Mouse (Mus musculus) embryonic facial prominence, embryonic 14.5 days (tissue): ENCODE data around the gene Tex36. TPM values are rescaled to one million over a fixed set of nuclear protein-coding genes. Genes with fewer than 3 reads are reported as not detected.

Experiments
- ATAC-seq: fragments of 200-750 bp; cut with Nextera tagmentation; 2 replicates; pipeline ENCODE4 v1.8.0; 2017; ENCODE audit warnings: low read depth, moderate number of reproducible peaks, moderate TSS enrichment
- DNase-seq: peaks from one replicate; pipeline ENCODE4 v3.0.0-alpha.2; 2015; ENCODE audit warnings: low spot score
- H3K27ac ChIP-seq: fragments of 300-500 bp; sonication (generic); replicated peaks from 2 replicates; pipeline ENCODE4 v1.5.1; 2014; ENCODE audit warnings: low read depth, mild to moderate bottlenecking, low read length, moderate library complexity
- H3K27me3 ChIP-seq: fragments of 300-500 bp; sonication (generic); replicated peaks from 2 replicates; pipeline ENCODE4 v1.6.1; 2014; ENCODE audit warnings: low read length; ENCODE audit not compliant: control insufficient read depth, insufficient read depth
- H3K36me3 ChIP-seq: fragments of 300-500 bp; sonication (generic); 2 replicates; pipeline ENCODE4 v1.6.1; 2014; ENCODE audit warnings: low read length, mixed read lengths; ENCODE audit not compliant: control insufficient read depth, insufficient read depth
- H3K4me1 ChIP-seq: fragments of 300-500 bp; sonication (generic); 2 replicates; pipeline ENCODE4 v1.6.1; 2014; ENCODE audit warnings: antibody characterized with exemption, low read length; ENCODE audit not compliant: control insufficient read depth, insufficient read depth
- H3K4me2 ChIP-seq: fragments of 300-500 bp; sonication (generic); 2 replicates; pipeline ENCODE4 v1.6.1; 2014; ENCODE audit warnings: low read depth, mild to moderate bottlenecking, low read length, moderate library complexity, mixed read lengths
- H3K4me3 ChIP-seq: fragments of 300-500 bp; sonication (generic); 2 replicates; pipeline ENCODE4 v1.5.1; 2014; ENCODE audit warnings: low read depth, mild to moderate bottlenecking, low read length
- H3K9ac ChIP-seq: fragments of 300-500 bp; sonication (generic); 2 replicates; pipeline ENCODE4 v1.6.1; 2014; ENCODE audit warnings: low read depth, mild to moderate bottlenecking, low read length, moderate library complexity, mixed read lengths
- H3K9me3 ChIP-seq: fragments of 300-500 bp; sonication (generic); 2 replicates; pipeline ENCODE4 v1.6.1; 2016; ENCODE audit warnings: low read length; ENCODE audit not compliant: control insufficient read depth
- WGBS: fragments of 180-500 bp; shearing (Covaris S2); extraction: QIAGEN DNeasy Blood & Tissue Kit; methylation state at CpG from one replicate; pipeline ENCODE4 v1.1.7; 2014; 5-methylcytosine and 5-hydroxymethylcytosine counted together
- polyA plus RNA-seq: library from polyadenylated mRNA; unstranded; fragments of >200 nt; fragmentation: Nextera tagmentation; extraction: Ambion mirVana; gene quantifications from 2 replicates; pipeline ENCODE4 v1.2.1, GENCODE M21; 2014

Gene Tex36
- polyA plus RNA-seq, 1 experiment from 2014 or later = not detected

DNA sequence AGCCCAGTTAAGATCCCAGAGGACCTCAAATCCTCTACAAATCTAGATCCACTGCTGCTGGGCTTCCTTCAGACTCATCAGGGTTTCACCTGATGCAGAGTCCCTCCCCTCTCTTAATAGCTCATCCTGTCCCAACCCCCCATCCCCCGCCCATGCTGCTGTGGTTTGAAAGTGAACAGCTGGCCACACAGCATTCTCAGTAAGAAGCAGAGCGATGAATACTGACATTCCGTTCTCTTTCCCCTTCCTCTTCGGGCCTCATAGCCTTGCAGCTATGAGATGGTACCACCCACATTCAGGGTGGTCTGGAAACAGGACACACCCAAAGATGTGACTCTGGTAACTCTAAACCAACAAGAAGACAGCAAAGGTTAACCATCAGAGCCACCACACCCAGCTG lies 25.1 kb downstream of the Tex36 start:
- peak; percentile 41; the same call in 1 of the 2 replicates for ATAC-seq
- peaks cover 5% of the 10 kb centered on the region; the same call in 1 of the 2 replicates for H3K4me1 ChIP-seq
- peak; percentile 7 for DNase-seq

GRCm38 (mm10) chr7:133576281-133576680 lies 25.7 kb downstream of the Tex36 start:
- no peak overlapping the region for H3K4me2 ChIP-seq
- no peaks in the 10 kb centered on the region for H3K36me3 ChIP-seq
- H3K9me3 ChIP-seq = no peaks in the 10 kb centered on the region
- H3K4me3 ChIP-seq = no peak overlapping the region
- no peak for ATAC-seq
- no peak for DNase-seq
- peaks cover 6% of the 10 kb centered on the region; the same call in 1 of the 2 replicates for H3K4me1 ChIP-seq
- H3K27ac ChIP-seq = no peak overlapping the region
- 55% methylated on average over 6 of the region's 6 CpGs for WGBS
- no peak overlapping the region for H3K9ac ChIP-seq
- H3K27me3 ChIP-seq = no peaks in the 10 kb centered on the region

More for the DNA sequence above, 25.1 kb downstream of the Tex36 start:
- no peaks in the 10 kb centered on the region for H3K9me3 ChIP-seq
- H3K9ac ChIP-seq = no peak overlapping the region
- no peak overlapping the region for H3K4me3 ChIP-seq
- no peaks in the 10 kb centered on the region for H3K36me3 ChIP-seq
- no peaks in the 10 kb centered on the region for H3K27me3 ChIP-seq
- H3K27ac ChIP-seq = no peak overlapping the region
- H3K4me2 ChIP-seq = no peak overlapping the region
- 18% methylated on average over 4 of the region's 4 CpGs for WGBS

- no peak overlapping the region for H3K4me2 ChIP-seq
- WGBS = 22% methylated on average over 3 of the region's 3 CpGs
- no peak overlapping the region for H3K27ac ChIP-seq
- ATAC-seq (no peak), DNase-seq (peak; percentile 68)
- H3K27me3 ChIP-seq = no peaks in the 10 kb centered on the region
- H3K9ac ChIP-seq = no peak overlapping the region
- H3K36me3 ChIP-seq = no peaks in the 10 kb centered on the region
- no peaks in the 10 kb centered on the region for H3K9me3 ChIP-seq
- no peak overlapping the region for H3K4me3 ChIP-seq
- peaks cover 7% of the 10 kb centered on the region; the same call in 1 of the 2 replicates for H3K4me1 ChIP-seq
Observed at GRCm38 (mm10) chr7:133571927-133572326, 30.0 kb downstream of the Tex36 start.

DNA sequence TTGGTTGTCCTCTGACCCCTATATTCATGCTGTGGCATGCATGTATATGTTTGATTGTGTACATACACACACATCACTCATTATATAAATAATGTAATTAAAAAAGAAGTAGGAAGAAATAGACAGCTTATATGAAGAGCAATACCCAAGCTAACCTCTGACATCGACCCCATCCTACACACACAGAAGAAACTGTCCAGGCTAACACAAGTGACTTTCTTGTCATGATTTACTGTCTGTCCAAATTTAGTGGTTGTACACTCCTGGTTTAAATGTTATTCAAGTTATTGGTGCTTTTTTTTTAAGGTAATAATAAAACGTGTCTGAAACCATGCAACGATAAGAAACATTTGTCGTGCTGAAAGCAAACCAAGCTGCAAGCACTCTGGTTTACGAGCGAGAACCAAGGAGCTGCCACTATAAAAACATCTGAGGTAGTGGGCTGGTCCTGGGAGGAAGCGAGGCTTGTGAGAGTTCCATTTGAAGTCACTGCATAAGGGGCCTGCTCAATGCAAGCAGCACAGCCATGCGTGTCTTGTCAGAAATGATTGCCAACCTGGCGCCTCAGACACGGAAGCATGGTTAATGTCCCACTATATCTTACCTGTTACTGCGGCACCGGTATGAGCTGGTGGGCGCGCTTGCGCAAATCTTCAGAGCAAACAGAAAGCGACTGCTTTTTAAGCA lies 32.6 kb downstream of the Tex36 start:
- no peak overlapping the region for H3K4me2 ChIP-seq
- H3K9ac ChIP-seq = no peak overlapping the region
- H3K4me1 ChIP-seq = peaks cover 4% of the 10 kb centered on the region; the same call in 1 of the 2 replicates
- H3K9me3 ChIP-seq = no peaks in the 10 kb centered on the region
- 84% methylated on average over 16 of the region's 16 CpGs for WGBS
- ATAC-seq (no peak), DNase-seq (no peak)
- H3K27me3 ChIP-seq = no peaks in the 10 kb centered on the region
- no peak overlapping the region for H3K4me3 ChIP-seq
- H3K27ac ChIP-seq = no peak overlapping the region
- no peaks in the 10 kb centered on the region for H3K36me3 ChIP-seq

DNA sequence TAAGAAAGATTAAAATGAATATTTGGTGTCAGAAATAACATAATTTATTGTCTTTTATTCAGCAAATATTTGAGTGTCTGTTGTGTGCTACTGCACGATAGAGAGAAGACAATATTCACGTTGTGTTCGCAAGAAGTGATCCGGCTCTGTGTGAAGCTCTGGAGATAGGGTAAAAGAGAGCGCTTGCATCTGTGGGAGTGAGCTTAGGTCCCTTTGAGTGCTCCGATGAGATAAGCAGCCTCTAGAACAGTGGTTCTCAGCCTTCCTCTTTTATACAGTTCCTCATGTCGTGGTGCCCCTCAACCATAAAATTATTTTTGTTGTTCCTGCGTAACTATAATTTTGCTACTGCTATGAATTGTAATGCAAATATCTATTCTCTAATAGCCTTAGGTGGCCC lies 37.4 kb downstream of the Tex36 start:
- H3K9ac ChIP-seq = no peak overlapping the region
- H3K27me3 ChIP-seq = no peaks in the 10 kb centered on the region
- 92% methylated on average over 8 of the region's 8 CpGs for WGBS
- ATAC-seq (no peak), DNase-seq (no peak)
- no peaks in the 10 kb centered on the region for H3K36me3 ChIP-seq
- H3K4me3 ChIP-seq = no peak overlapping the region
- no peak overlapping the region for H3K4me2 ChIP-seq
- H3K9me3 ChIP-seq = no peaks in the 10 kb centered on the region
- H3K27ac ChIP-seq = no peak overlapping the region
- no peaks in the 10 kb centered on the region for H3K4me1 ChIP-seq

GRCm38 (mm10) chr7:133563175-133563824 lies 38.7 kb downstream of the Tex36 start:
- Histone ChIP-seq H3K4me1 (no peaks in the 10 kb centered on the region), H3K36me3 (no peaks in the 10 kb centered on the region), H3K4me3 (no peak overlapping the region), H3K27me3 (no peaks in the 10 kb centered on the region), H3K4me2 (no peak overlapping the region), H3K9me3 (no peaks in the 10 kb centered on the region), H3K27ac (no peak overlapping the region), H3K9ac (no peak overlapping the region)
- WGBS = 93% methylated on average over 3 of the region's 3 CpGs
- ATAC-seq (no peak), DNase-seq (no peak)

GRCm38 (mm10) chr7:133555786-133556492 lies 46.0 kb downstream of the Tex36 start:
- ATAC-seq = no peak
- 56% methylated on average over 8 of the region's 8 CpGs for WGBS
- peak; percentile 13 for DNase-seq

GRCm38 (mm10) chr7:133552306-133552991 lies 49.5 kb downstream of the Tex36 start:
- 84% methylated on average over 7 of the region's 7 CpGs for WGBS
- no peaks in the 10 kb centered on the region for H3K4me1 ChIP-seq
- ATAC-seq (no peak), DNase-seq (no peak)
- H3K36me3 ChIP-seq = no peaks in the 10 kb centered on the region
- H3K4me2 ChIP-seq = no peak overlapping the region
- no peak overlapping the region for H3K27ac ChIP-seq
- H3K9me3 ChIP-seq = no peaks in the 10 kb centered on the region
- no peak overlapping the region for H3K9ac ChIP-seq
- H3K27me3 ChIP-seq = no peaks in the 10 kb centered on the region
- H3K4me3 ChIP-seq = no peak overlapping the region

More at GRCm38 (mm10) chr7:133555786-133556492, 46.0 kb downstream of the Tex36 start:
- Histone ChIP-seq H3K4me2 (no peak overlapping the region), H3K4me1 (no peaks in the 10 kb centered on the region), H3K27me3 (no peaks in the 10 kb centered on the region), H3K9me3 (no peaks in the 10 kb centered on the region), H3K36me3 (no peaks in the 10 kb centered on the region), H3K27ac (no peak overlapping the region), H3K4me3 (no peak overlapping the region), H3K9ac (no peak overlapping the region)
